Mouse (Mus musculus) left cerebral cortex, adult 2 months (tissue): ENCODE data around the gene Gm3646. TPM values are rescaled to one million over a fixed set of nuclear protein-coding genes. Genes with fewer than 3 reads are reported as not detected.

Experiments used
- DNase-seq, 2 experiments: peaks; one replicate each; pipeline ENCODE4 v3.0.0; 2021 to 2022; ENCODE audit warnings: low spot score in 2 of 2, mixed read lengths in 1 of 2; ENCODE audit errors: extremely low spot score in 1 of 2
- H3K27ac ChIP-seq: fragments of 200-600 bp; 2 replicates; pipeline ENCODE4 v1.8.1; 2022
- H3K4me3 ChIP-seq: fragments of 200-600 bp; 2 replicates; pipeline ENCODE4 v1.8.1; 2022
- CTCF ChIP-seq: fragments of 200-600 bp; IDR thresholded peaks from 2 replicates; pipeline ENCODE4 v1.8.1; 2022; ENCODE audit warnings: antibody characterized with exemption, mild to moderate bottlenecking, moderate library complexity
- intact Hi-C: fragments of 180-260 bp; cut with DNase I; formaldehyde crosslinking; loops from one replicate; pipeline ENCODE4 v1.15.1; 2025
- long read RNA-seq, 2 experiments: library from polyadenylated mRNA; stranded (forward); transcript quantifications; one replicate each; pipeline ENCODE4 v2.0.0; 2021; ENCODE audit warnings: borderline mapping rate in 2 of 2
- total RNA-seq, 2 experiments: library from RNA; stranded (reverse); gene quantifications; 2 replicates each; pipeline ENCODE4 v1.2.3; 2021

The Gm3646 gene
- not detected for total RNA-seq
- long read RNA-seq, experiment 1, result 0 reads
- long read RNA-seq, experiment 2, result 0 reads

DNA sequence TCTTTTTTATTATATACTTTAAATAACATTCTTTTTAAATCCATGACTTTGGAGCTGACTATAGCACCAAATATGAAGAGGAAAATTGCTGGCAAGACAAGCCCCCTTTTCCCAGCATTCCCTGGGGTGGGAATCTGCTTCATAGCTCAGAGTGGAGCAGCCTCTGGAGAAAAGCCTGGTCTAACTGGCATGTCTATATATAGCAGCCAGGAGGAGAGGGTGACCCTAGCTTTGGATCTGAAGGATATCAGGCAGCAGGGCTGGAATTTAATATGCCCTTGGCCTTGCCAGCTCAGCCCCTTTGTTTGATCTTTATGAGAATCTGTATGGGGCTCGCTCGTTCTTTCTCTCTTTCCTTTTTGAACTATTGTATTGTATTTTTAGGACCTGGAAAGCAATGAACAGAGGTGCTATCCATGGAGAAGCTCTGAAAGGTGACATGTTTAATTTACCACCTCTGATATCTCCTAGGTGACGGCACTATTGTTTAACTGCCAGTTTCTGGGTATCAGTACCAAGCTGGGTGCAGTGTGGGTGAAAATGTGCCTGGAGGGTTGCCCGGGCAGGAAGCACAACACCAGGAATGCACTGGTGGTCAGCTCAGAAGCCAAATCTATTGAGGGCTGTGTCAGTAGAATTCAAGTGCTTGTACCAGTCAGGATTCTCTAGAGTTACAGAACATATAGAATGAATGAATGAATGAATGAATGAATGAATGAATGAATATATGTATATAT is at the start of gene Gm3646:
Gm3646 (minus strand) TSS at position 90 of the 737 bp plus-strand sequence.
- intact Hi-C loops, result no loop called here
- DNase-seq, result no peak

GRCm38 (mm10) chr1:39847066-39847465 is 41.9 kb upstream of the Gm3646 start:
- Histone ChIP-seq H3K27ac (no peak overlapping the region), H3K4me3 (no peak overlapping the region)
- intact Hi-C loops, result no loop called here
- TF ChIP-seq CTCF, result no peak
- no peak for DNase-seq

More for the DNA sequence above, at the start of gene Gm3646:
- Histone ChIP-seq H3K4me3 (no peak within 1 kb of the TSS), H3K27ac (no peak within 1 kb of the TSS)
- no peak for TF ChIP-seq CTCF

- TF ChIP-seq CTCF, result no peak
- intact Hi-C loops, result no loop called here
- no peak for DNase-seq
- H3K27ac ChIP-seq, result no peak overlapping the region
- no peak overlapping the region for H3K4me3 ChIP-seq
These were observed 41.0 kb upstream of the Gm3646 start for GRCm38 (mm10) chr1:39846031-39846550.

DNA sequence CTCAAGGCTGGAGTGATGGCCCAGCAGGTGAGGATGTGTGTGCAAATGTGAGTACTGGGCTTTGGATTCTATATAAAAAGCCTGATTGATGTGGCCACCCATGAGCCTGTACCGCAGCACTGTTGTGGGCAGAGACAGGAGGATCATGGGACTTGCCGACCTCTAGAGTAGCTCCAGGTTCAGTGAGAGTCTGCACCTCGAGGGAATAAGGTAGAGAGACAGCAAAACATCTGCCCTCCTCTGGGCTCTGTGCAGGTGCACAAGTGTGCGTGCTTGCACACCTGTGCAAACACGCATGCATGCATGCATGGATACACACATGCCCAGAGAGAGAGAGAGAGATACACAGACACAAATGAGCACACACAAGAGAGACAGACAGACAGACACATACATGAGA is 38.2 kb upstream of the Gm3646 start:
- intact Hi-C loops, result no loop called here
- no peak for DNase-seq
- no peak overlapping the region for H3K27ac ChIP-seq
- no peak overlapping the region for H3K4me3 ChIP-seq
- TF ChIP-seq CTCF, result no peak

GRCm38 (mm10) chr1:39842218-39843007 is 37.3 kb upstream of the Gm3646 start:
- TF ChIP-seq CTCF, result no peak
- DNase-seq, result no peak

DNA sequence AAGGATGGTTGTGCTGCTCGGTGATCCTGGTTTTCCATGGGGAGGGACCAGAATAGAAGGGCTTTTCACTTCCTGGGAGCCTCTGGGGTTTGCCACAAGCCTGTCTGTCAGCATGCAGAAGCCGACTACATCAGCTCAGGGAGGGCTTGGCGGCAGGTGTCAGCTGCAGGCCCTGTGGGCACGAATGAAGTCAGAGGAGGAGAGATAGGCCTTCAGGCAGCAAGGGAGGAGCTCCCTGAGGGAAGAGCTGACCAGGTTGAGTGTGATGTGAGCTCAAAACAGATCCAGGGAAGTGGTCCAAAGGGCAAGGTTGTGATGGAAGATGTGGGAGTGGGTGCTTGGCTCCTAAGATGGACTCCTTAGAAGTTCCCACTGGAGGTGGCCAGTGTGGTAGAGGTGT is 35.7 kb upstream of the Gm3646 start:
- no peak overlapping the region for H3K4me3 ChIP-seq
- DNase-seq, result no peak
- intact Hi-C loops, result no loop called here
- no peak for TF ChIP-seq CTCF
- H3K27ac ChIP-seq, result no peak overlapping the region

More at GRCm38 (mm10) chr1:39842218-39843007, 37.3 kb upstream of the Gm3646 start:
- Histone ChIP-seq H3K4me3 (no peak overlapping the region), H3K27ac (no peak overlapping the region)
- intact Hi-C loops, result no loop called here

DNA sequence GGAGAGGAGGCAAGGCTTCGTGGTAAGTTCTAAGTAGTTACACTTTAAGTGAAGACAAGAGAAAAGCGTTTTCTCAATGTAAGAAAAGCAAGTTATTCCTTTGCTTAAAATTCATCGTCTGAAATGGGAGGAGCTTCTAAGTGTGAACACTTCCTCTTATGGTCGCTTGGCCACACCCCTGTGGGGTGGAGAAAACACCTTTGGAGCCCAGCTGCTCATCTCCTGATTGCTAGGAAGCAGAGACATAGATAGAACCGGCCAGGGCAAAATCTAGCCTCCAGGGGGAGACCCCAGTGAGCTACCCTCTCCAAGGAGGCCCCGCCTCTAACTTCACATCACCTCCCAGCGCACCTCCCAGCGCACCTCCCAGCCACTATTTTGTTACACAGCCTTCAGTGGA is 34.7 kb upstream of the Gm3646 start:
- H3K27ac ChIP-seq, result no peak overlapping the region
- no peak for TF ChIP-seq CTCF
- intact Hi-C loops, result no loop called here
- no peak for DNase-seq
- H3K4me3 ChIP-seq, result no peak overlapping the region

DNA sequence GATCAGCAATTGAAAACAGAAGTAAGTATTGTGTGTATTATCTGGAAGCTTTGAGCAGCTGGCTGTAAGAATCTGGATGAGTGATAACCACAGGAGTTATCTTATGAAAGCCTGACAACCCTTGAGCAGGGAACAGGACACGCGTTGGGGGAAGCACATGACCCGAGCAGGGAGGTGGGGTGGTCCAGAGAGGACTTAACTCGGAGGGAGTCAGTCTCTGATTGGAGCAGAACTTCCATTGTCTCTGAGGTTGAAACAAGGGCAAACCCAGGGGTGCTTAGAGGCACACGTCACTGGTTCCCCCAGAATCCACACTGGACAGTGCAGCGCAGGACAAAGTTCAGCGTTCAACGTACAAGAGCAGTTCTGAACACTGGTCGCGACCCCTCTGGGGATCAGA is 34.1 kb upstream of the Gm3646 start:
- intact Hi-C loops, result no loop called here
- Histone ChIP-seq H3K4me3 (no peak overlapping the region), H3K27ac (no peak overlapping the region)
- TF ChIP-seq CTCF, result no peak
- DNase-seq, result no peak

- Histone ChIP-seq H3K4me3 (no peak overlapping the region), H3K27ac (no peak overlapping the region)
- no peak for TF ChIP-seq CTCF
- DNase-seq, result no peak
- intact Hi-C loops, result no loop called here
These were observed 33.5 kb upstream of the Gm3646 start for GRCm38 (mm10) chr1:39838487-39839169.

DNA sequence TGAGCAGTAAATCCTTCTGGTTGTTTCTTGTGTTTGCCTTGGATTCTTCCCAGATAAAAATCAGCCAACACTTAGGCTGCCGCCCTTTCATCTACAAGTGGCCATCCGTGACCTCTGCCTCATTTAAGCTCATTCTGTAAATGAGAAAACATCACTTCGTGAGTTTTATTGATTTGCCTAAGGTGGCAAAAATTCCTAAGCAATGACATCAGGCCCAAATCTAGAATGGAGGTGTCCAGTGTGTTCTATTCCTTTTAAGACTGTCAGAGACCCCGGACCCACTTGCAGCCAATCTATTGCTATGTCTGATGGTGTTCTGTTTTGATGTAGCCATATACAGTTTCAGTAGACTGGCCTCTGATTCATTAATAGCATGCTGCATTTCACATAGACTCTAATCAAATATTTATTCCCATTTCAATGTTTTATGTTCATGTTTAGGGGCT is 26.5 kb upstream of the Gm3646 start:
- Histone ChIP-seq H3K4me3 (no peak overlapping the region), H3K27ac (no peak overlapping the region)
- intact Hi-C loops, result no loop called here
- no peak for DNase-seq
- no peak for TF ChIP-seq CTCF

- Histone ChIP-seq H3K27ac (no peak overlapping the region), H3K4me3 (no peak overlapping the region)
- no peak for TF ChIP-seq CTCF
- intact Hi-C loops, result no loop called here
- DNase-seq, result no peak
These were observed 25.9 kb upstream of the Gm3646 start for GRCm38 (mm10) chr1:39830786-39831593.
